Mouse (Mus musculus): ENCODE measurements at regions not wholly inside any gene's neighbourhood (a gene's known extent, or its start where the extent isn't known, plus 50 kb on each side); places are given as distances from the start of the nearest gene placed in this dataset.

DNA sequence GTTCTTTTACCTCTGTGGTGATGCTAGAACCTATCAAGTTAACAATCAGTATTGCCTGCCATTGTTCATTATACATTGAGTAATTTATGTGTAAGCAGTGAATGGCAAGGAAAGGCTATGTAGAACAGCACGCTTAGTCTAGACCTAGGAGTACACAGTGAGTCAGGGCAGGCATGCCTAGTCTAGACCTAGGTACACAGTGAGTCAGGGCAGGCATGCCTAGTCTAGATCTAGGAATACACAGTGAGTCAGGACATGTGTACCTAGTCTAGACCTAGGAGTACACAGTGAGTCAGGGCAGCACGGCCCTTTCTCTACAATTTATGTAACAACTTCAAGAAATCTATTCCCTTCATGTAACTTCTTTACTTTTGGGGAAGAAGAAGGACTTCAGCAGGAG, 347.2 kb downstream of the Tmem232 start:
- no peak for DNase-seq (ENCODE audit: low spot score)

DNA sequence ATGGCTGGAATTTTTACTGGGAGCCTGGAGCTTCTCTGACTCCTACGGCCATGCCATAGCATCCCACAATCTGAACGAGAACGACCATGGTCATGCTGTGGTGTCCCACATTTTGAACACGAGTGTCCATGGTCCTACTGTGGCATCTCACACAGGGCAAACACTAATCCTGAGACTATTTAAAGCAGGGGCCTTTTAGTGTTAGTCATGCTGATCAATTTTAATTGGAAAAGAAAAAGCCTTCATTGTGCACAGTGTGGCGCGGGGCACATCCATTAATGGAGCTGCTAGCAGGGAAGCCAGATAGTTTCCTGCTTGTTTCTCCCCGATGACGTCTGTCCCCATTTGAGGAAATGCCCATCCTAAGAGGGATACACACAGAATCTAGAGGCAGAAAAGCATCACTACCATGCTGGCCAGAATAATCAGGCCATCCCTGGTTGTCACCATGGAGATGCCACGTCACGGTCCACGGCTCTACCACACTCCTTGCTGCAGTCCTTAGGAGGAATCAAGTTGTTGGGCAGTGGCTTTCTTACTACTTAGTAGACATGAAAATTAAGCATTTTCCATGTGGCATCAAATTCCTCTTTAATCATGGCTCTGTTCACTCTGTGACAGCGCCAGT, 348.0 kb downstream of the Tmem232 start:
- no peak for DNase-seq (ENCODE audit: low spot score)

DNA sequence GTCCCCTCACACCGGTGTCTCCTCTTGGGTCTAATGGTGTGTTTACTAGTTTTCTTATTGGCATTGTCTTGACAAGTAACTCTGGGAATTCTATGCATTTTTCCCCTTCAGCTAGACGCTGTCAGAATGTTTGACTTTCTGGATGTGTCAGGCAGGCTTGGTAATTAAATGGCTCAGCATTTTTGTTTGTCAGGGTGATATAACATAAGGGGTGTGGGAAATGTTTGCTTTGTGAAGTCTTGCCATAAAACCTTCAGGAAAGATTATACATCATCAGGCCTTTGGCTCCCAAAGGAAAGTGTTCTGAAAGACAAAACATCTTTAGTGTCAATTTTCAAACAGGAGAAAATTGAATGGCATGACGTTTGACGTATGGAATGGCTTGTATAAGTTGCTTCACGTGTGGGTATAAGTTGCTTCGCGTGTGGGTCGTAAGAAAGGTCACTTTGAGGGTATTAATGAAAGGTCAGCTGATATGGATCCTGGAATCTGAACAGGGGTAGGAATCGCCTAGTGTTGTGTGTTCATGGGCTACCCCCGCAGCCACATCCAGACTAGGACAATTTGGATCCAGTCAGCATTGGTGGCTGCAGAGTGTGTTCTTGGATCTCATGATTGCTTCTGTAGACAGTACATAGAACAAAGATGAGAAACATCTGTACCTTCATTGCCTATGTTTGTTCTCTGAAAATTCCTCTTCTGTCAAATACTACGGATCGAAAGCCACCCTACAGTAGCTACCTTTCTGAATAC, 349.6 kb downstream of the Tmem232 start:
- peak; percentile 12 for DNase-seq (ENCODE audit: low spot score)

DNA sequence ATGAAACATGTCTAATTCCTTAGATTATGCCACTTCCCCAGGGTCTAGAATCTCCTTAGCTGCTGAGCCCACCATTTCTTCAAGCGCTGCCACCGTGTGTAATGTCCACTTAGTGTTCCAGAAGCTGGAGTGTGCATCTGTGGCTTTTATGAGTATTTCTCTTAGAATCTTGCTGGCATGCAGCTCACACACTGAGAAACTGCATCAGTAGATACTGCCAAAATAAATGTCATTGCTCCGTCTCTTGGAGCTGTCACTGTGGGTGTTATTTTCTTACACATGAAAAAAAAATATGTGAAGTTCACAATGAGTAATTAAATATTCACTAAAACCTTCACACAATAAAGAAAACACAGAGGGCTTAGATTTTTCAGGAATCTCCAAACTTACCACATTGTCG, 345.3 kb upstream of the 4930583I09Rik start:
- DNase-seq (ENCODE audit: low spot score), result no peak

DNA sequence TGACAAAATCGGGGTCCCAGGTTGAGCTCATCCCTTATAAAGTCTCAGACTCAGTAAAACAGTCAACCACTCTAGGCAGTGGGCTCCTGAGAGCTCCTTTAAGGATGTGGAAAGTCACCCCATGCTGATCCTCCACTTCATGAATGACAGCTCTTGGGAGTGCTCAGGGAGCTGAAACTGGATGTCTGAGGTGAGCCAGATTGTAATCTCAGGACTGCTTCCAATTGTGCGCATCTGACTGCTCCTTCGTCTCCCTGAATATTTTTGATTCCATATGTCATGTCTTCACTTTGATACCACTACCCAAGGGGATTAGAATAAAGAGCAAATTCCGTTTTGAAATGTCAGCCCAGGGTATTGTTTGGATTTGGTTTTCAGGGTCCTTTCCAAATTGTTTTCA, 339.9 kb upstream of the 4930583I09Rik start:
- DNase-seq (ENCODE audit: low spot score), result no peak

DNA sequence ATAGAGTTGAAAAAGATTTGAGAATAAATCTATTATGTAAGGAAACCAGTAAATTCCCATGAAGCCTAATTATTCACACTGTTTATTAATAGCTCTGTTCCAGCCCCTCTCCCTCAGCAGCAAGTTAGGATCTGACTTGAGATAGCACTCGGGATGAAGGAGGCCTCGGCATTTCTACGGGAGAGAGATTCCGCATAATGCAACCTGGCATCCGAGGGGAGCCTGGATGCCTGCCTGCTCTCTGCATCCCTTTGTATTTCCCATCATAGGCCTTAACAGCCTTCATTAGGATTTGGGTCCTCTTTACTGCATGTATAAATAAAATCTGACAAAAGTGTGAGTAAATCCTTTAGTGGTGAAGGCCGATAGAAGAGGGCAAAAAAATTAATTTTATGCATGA, 338.2 kb upstream of the 4930583I09Rik start:
- DNase-seq (ENCODE audit: low spot score), result no peak

DNA sequence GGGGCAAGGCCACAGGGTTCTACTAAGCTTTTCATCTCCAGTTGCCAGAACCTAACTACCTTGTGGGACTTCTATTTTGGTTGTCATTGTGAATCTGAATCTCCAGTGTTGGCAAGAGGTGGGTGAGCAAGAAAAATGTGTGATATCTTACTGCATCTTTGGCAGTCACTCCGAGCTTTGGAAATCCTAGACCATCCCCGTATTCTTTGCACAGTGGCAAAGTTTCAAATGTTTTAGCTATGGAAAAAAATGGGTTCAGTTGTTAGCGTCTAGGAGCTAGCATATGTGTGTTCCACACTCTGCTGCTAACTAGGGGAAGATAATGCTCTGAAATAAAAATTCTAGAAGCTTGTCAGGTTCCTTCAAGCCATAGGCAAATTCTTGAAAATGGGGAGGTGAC, 337.4 kb upstream of the 4930583I09Rik start:
- no peak for DNase-seq (ENCODE audit: low spot score)

DNA sequence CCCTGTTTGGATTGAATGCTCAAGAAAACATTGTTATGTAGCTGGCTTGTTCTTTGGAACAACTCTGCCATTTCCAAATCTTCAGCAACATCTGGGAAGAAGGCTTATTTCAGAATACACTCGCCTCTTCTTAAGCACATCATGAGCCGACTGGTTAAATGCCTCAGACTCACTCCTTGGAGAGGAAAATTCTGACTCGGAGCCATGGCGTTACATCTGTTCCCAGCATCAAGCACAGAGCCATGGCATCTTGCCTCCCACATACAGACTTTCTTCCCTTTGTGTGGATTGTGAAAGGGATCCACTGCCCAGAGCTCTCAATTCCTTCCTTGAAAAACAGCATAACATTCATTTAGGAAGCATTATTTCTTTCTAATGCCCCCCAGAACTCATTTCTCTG, 334.8 kb upstream of the 4930583I09Rik start:
- no peak for DNase-seq (ENCODE audit: low spot score)

DNA sequence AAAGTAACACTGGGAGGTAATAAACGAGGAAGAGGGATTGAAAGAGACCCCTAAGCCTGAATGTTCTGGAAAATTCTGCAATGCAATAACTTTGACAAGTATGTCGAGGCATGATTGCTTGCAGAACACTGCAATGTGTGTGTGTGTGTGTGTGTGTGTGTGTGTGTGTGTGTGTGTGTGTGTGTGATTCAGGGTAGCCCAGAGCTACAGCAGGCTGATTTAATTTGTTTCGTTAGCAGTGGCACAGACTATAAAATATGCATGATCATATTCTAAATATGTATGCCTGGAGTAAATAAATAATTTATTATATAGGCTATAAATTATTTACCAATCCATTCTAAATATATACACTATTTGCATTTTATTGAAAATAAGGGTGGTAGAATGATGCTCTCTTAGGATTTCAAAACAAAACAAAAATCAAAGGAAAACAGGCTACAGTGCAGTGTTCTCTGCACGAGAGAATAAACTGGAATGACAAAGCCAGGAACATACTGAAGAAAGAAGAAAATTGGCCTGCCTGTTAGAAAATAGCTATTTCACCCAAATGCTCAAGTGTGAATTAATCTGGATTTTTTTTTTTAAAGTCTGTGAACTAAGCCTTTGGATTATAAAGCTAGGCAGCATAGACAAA, 334.2 kb upstream of the 4930583I09Rik start:
- no peak for DNase-seq (ENCODE audit: low spot score)

DNA sequence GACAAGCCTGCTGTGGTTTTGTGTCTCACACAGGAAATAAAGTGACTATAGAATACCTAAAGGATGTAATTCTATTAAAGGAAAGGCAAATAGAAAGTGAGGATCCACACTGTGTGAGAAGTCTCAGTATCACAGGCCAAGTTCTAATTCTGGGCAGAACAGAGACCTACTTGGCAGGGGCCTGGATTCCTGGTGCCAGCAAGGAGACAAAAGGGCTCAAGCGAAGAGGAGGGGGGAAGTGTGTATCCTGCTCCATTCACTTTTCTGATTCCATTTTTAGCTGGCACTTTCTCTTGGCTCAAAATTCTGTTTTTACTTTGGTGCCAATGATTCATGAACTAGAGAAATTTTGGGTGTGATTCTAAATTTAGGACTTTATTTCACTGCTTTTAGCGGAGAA, 310.5 kb upstream of the 4930583I09Rik start:
- DNase-seq (ENCODE audit: low spot score), result no peak

DNA sequence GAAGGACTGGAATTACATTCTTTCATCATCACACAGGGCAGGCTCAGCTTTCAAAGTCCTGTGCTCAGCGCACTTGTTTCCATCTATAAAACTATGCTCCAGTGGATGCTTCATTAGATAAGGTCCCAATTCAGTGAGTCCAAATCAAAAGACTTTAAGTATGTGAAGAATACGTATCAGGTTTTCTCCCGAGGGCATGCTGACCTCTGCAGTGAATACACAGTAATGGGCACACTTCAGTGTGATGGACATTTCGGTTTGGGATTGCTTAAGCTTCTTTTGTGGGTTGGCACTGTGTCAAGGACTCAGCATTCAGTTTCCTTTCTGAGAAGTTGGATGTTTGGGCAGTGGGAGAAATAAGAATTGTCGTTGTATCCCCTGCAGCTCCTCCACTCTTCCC, 278.8 kb upstream of the 4930583I09Rik start:
- DNase-seq (ENCODE audit: low spot score), result no peak

DNA sequence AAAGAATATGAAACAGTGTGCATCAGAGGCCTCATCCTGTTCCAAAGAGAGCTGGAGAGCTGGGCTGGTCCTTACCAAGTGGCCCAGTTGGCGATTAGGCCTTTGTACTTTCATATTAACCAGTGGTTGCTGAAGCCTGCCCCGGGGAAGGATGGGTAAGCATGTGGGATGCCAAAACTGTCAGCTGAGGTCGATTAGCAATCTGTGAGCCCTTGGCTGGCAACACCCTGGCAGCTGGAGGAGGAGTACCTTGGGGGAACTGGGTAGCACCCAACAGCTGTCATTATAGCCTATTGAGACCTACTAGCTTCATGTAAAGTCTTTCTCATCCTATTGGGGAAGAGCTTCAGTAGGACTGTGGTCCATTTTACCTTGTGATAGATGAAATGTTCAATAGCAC, 277.2 kb upstream of the 4930583I09Rik start:
- no peak for DNase-seq (ENCODE audit: low spot score)

DNA sequence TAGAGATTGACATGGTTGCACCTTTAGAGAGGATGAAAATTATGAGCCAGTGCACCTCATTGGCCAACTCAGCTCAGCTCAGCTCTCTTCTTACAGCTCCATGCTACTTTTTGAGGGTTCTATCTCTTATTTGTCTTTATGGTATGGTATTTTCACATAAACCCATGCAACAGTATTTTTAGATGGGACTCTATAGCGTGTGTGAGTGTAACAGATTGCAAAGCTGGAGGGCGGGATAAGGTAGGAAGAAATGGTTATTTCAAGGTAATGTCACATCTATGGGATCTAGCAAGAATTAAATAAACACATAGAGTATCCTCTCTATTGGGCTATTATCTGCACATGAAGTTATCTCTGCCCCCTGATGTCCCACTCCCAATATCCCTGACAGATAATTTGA, 269.8 kb upstream of the 4930583I09Rik start:
- no peak for DNase-seq (ENCODE audit: low spot score)

DNA sequence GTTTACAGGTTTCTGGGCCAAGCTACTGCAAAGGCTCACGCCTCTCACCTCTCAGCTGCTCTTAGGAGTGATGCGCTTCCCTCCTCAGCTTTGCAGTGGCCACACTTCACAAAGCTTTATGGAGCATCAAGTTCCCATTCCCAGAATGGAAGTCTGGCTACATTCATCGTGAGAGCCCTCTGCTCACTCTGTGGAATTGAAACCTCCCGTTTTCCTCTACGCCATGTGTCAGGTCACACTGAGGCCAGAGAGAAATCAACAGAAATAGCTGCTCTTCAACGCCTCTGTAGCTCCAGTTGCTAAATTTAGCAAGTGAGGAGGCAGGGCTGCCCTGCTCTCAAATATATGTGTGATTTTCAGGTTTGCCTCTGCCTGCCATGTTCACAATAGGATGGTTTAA, 265.3 kb upstream of the 4930583I09Rik start:
- peak; percentile 3 for DNase-seq (ENCODE audit: low spot score)

DNA sequence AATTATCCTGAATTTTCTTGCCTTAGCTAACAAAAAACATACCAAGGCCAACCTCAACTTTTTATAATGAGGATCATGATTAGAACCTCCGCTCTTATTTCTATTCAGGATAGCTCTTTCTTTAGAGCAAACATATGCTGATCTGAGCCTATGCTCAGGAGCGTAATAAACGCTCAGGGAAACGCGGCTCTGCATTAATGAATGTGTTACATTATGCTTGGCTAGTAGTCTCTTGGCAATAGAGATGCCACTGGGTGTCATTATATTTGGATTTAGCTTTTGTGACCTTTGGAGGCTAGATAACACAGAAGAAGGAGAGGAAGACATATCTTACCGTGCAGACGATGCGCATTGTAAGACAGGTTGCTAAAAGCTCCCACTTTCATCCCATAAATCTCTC, 246.4 kb upstream of the 4930583I09Rik start:
- no peak for DNase-seq (ENCODE audit: low spot score)

DNA sequence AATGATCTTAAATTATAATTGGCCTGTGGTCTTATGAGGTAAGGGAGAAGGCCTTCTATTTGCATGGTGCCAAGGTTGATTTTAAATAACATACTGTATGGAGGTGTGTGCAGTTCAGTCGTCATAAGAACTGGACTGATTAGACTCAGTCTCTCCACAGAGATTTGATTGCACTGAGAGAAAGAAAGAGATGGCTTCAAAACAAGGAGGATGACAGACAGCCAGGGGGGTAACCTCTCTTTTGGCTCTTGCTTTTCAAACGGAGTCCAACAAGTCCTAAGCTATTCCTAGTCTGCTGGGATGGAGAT, 245.9 kb upstream of the 4930583I09Rik start:
- no peak for DNase-seq (ENCODE audit: low spot score)

DNA sequence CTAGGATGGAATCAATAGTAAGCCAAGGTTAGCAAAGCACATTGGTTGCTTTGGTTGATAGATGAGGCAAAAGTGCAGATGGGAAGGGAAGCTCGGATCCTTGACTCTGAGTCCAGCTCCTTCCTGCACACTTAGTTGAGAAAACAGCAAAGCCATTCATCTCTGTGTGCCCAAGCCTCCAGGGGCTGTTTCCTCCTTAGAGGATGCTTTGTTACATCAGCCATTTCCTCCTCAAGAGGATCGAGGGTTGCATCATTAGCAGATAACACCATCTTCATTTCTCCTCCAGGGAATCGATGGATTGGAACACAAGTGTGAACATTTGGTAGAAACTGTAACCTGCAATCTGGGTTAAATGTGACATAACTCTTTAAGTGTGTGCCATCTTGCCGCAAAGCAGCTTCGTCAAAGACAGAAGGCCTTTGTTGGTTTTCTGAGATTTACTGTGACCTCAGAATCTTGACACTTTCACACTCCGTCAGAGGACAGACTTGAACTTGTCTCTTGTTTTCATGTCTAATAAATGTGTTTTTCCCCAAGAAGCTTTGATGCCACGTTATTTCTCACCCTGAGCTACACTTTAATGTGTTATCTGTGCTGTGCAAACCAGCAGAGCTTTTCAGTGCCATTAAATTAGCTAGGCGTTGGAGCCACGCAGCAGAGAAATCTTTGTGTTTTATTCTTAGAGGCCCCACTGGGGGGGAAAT, 245.4 kb upstream of the 4930583I09Rik start:
- DNase-seq (ENCODE audit: low spot score), result peak; percentile 19

DNA sequence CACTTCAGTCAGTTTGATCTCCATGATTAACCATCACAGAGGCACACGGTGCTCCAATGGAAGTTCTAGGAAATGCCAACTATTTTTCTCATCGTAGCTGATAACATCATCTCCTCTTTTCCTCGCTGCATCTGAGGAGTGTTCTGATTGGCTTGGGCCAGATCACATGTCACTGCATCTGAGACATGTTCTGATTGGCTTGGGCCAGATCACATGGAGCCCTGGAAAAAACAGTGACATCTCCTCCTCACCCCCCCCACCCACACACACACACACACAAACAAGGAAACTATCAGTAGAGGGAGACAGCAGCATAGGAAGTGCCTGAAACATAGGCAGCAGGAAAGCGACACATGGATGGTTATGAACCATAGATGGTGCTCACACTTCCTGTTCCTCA, 239.0 kb upstream of the 4930583I09Rik start:
- no peak for DNase-seq (ENCODE audit: low spot score)

DNA sequence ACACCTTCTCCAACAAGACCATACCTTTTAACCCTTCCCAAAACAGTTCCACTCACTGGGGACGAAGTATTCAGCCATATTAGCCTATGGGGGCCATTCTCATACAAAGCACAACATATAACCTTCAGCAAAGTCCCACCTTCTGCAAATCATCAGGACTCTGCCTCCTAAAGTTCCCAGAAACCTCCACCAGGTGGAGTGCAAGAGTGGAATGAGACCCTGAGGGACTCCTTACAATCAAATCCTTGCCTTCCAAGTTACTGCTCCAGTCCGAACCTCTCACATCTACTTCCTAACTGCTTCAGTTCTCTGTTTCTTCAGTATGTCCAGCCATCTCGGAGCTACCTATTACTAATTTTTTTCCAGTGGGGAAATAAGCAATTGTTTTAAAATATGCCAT, 235.2 kb upstream of the 4930583I09Rik start:
- peak; percentile 62 for DNase-seq (ENCODE audit: low spot score)

DNA sequence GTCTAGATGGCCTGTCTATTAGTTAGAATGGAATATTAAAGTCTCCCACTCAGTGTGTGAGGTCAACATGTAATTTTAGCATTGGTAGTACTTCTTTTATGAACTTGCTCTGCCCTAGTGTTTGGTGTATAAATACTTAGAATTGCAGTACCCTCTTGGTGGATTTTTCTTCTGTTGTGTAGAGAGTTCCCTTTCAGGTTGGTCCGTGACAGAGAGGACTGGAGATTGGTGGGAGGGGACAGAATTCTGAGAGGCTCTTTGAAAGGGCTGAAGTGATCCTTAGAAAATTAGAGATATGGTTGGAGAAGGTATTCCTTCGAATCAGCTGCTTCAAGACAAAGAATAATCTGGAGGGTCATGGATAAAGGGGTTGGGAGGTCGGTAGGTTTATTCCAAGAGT, 230.3 kb upstream of the 4930583I09Rik start:
- DNase-seq (ENCODE audit: low spot score), result no peak

DNA sequence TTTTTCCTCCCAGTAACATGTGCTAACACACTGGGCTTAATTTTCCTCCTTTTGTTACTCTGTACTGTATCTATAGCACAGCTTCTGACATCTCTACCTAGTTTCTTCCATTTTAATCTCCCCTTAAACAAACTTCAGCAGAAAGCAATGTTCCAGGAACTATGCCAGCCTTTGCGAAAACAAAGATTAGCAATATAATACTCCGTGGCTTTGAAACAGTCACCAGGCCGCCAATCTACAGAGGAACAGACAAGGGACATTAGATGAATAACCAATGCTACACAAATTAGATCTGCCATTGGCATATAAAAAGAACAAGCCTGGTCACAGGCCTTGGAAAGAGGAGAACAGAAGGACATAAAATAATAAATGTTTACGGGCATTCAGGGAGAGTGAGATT, 220.2 kb upstream of the 4930583I09Rik start:
- DNase-seq (ENCODE audit: low spot score), result no peak

DNA sequence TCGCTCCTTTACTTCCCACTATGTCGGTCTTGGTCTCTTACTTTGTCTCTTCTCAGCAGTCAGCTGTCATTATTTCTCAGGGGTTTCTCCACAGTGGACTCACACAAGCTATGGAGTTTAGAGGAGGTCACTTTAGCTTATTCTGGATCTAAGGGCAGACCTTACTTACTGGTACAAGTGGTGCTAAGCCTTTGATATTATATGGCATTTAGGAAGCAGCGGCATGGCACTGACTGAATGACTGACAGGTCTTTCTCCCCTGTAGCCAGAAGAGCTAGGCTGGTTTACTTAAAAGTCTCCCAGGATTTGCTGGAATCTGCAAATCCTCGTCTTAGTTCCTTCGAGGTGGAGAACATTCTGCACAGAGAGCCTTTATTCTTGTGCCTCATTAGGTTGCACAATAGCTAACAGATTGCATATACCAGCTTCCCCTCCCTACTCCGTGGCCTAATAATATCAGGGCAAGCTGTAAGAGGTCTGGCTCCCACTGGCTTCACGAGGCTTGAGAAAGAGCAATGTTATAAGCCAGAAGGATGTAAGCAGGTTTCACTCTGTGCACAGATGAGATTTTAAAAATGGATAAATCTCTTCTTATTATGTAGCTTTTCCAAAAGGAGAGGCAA, 214.1 kb upstream of the 4930583I09Rik start:
- DNase-seq (ENCODE audit: low spot score), result no peak

DNA sequence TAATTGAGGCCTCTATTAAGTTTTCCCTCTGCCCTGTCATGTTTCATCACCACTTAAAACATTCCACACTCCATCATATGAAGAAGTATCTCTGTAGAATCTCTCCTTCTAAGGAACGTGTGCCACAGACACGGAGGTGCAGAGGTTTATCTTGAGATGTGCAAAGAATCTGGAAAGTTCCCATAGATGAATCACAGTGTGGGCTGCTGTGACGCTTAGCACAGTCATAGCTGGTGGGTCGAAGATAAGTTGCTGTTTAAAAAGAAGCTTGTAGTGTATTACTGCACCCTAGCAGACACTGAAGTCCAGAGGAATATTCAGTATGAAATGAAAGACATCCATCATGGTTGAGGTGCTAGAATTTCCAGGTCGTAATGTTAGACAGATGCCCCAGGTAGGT, 179.9 kb upstream of the 4930583I09Rik start:
- DNase-seq (ENCODE audit: low spot score), result no peak

Measured in embryo, embryonic 10.5 days (tissue).